8 mouse cellular contexts compared by ENCODE assay signal in the genomic region with DNA sequence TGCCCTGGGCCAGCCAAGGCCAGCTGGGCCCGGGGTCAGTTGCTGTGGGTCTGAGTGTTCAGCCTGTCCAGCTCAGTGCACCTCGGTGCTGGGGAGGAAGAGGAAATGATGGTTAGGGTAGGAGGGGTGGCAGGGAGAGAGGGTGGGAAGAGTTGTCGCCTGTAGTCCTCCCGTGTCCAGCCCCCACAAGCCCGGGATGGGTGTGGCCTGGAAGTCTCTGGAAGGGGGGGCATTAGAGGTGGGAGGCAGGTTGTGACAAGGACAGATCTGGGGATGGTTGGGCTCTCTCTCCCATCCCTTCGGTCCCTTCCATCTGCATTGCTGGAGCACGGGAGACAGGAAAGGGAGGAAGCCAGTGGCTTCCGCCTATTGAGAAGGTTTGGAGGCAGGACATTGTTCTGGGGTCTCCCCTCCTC. TPM values are rescaled to one million over a fixed set of nuclear protein-coding genes. Genes with fewer than 3 reads are reported as not detected.
DNase-seq lines count a peak whose midpoint lies in the region; ATAC-seq lines count a peak whose summit lies in the region.

A gene (minus strand): TSS at position 345 of the 416 bp plus-strand sequence.

- no peaks in the 10 kb centered on the region; the same call in 1 of the 2 replicates for H3K4me1 ChIP-seq in heart, embryonic 11.5 days (ENCODE audit: control insufficient read depth, insufficient read depth, low read length)
- no peaks in the 10 kb centered on the region for H3K4me1 ChIP-seq in lung, embryonic 16.5 days (replicated peaks; ENCODE audit: control insufficient read depth, insufficient read depth, low read length)

- peak within 1 kb of the TSS; percentile 38 for H3K27ac ChIP-seq in heart, embryonic 11.5 days (ENCODE audit: low read depth, low read length)
- H3K27ac ChIP-seq in lung, embryonic 16.5 days (ENCODE audit: low read length), result peak within 1 kb of the TSS; percentile 38

- peak within 1 kb of the TSS; percentile 17; the same call in 1 of the 2 replicates for H3K9ac ChIP-seq in heart, embryonic 11.5 days (ENCODE audit: low read depth, low read length)
- peak within 1 kb of the TSS; percentile 33 for H3K9ac ChIP-seq in lung, embryonic 16.5 days (ENCODE audit: low read length)

- DNase-seq in adrenal gland, adult 18-20 months (ENCODE audit: low spot score in 2 of 2), result peak; percentile 16 to 46
- peak; percentile 79 for DNase-seq in kidney, adult 9 months
- DNase-seq in adipocyte (ENCODE audit: low spot score), result no peak
- no peak for DNase-seq in thymus, adult 18-20 months

- no peaks in the 10 kb centered on the region for H3K27me3 ChIP-seq in heart, embryonic 11.5 days (ENCODE audit: control insufficient read depth, insufficient read depth, low read length)
- no peaks in the 10 kb centered on the region for H3K27me3 ChIP-seq in lung, embryonic 16.5 days (ENCODE audit: control insufficient read depth, insufficient read depth, low read depth, low read length)

- WGBS in heart, embryonic 11.5 days (ENCODE audit: insufficient replicate concordance), result 54% methylated on average over 8 of the region's 8 CpGs
- WGBS in lung, embryonic 16.5 days, result 61% methylated on average over 8 of the region's 8 CpGs

- H3K9me3 ChIP-seq in heart, embryonic 11.5 days (replicated peaks; ENCODE audit: control insufficient read depth, low read length), result no peaks in the 10 kb centered on the region
- no peaks in the 10 kb centered on the region for H3K9me3 ChIP-seq in lung, embryonic 16.5 days (ENCODE audit: control insufficient read depth, low read length)

- H3K4me2 ChIP-seq in heart, embryonic 11.5 days, result peak within 1 kb of the TSS; percentile 49
- H3K4me2 ChIP-seq in lung, embryonic 16.5 days (ENCODE audit: low read depth, low read length), result peak within 1 kb of the TSS; percentile 53

- peak within 1 kb of the TSS; percentile 37 for H3K4me3 ChIP-seq in heart, embryonic 11.5 days (ENCODE audit: low read depth, low read length)
- H3K4me3 ChIP-seq in lung, embryonic 16.5 days (ENCODE audit: low read length), result peak within 1 kb of the TSS; percentile 40

- ATAC-seq in common myeloid progenitor, adult 5-6 weeks (replicated peaks; ENCODE audit: low read depth, poor library complexity, severe bottlenecking), result peak; percentile 90
- ATAC-seq in heart, embryonic 11.5 days (replicated peaks; ENCODE audit: insufficient number of reproducible peaks, low FRiP score, low TSS enrichment), result peak; percentile 85
- peak; percentile 97 for ATAC-seq in lung, embryonic 16.5 days (ENCODE audit: low read depth)
- ATAC-seq in cerebellum, adult (ENCODE audit: insufficient number of reproducible peaks, low FRiP score, low TSS enrichment), result no peak

- H3K36me3 ChIP-seq in heart, embryonic 11.5 days (ENCODE audit: control insufficient read depth, insufficient read depth, low read length), result no peaks in the 10 kb centered on the region
- H3K36me3 ChIP-seq in lung, embryonic 16.5 days (ENCODE audit: control insufficient read depth, insufficient read depth, low read length), result no peaks in the 10 kb centered on the region

RNA-seq across cellular contexts. Expression of the gene that starts here (rescaled TPM):
- total RNA-seq in adrenal gland, adult 18-20 months (2021), result 10 to 100 TPM; 36.1 to 41.7 TPM
- 7.5 and 8.0 TPM in 2 replicates for total RNA-seq in common myeloid progenitor, adult 5-6 weeks (2017)
- 34.6 and 40.9 TPM in 2 replicates for polyA plus RNA-seq in heart, embryonic 11.5 days (2014; fragmentation: Nextera tagmentation; extraction: Ambion mirVana)
- polyA plus RNA-seq in lung, embryonic 16.5 days (2015; fragmentation: Nextera tagmentation; extraction: Ambion mirVana), result 99.4 and 102 TPM in 2 replicates

Comparison
In these comparisons a context has a peak if more than half of its experiments do, and no peak if none do; other contexts are left out.
1. DNase-seq: peak in adrenal gland, adult 18-20 months (2 of 2) and kidney, adult 9 months (single experiment); none in adipocyte (single experiment) and thymus, adult 18-20 months (0 of 2).